Comparison of ENCODE assay signal across 28 mouse cellular contexts in the genomic region with DNA sequence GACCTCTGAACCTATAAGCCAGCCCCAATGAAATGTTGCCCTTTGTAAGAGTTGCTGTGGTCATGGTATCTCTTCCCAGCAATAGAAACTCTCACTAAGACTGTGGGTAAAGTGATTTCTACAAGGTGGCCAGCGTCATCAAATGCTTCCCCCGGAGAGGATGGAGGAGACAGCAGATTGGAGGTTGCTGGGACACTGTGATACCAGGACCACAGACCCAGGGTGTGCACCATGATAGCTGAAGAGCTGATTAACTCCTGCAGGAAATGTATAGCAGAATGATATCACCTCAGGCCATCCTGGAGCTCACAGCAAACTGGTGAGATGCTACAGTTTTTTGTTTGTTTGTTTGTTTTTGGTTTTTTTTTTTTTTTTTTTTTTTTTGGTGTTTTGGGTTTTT.
"Had no signal": no experiment of that assay in that cellular context is flagged by ENCODE, and none has a peak within 500 bp of the region (broad histone marks: within the 10 kb centered on the region; RNA-seq: fewer than 3 reads in every experiment).

No protein-coding gene starts in this region.

- H3K4me2 ChIP-seq: embryonic facial prominence, embryonic 12.5 days; embryonic facial prominence, embryonic 13.5 days; embryonic facial prominence, embryonic 15.5 days; forebrain, embryonic 12.5 days; forebrain, embryonic 13.5 days; forebrain, embryonic 15.5 days had no signal

- ATAC-seq: forebrain, embryonic 13.5 days; forebrain, embryonic 14.5 days; forebrain, embryonic 15.5 days; forebrain, embryonic 16.5 days; forebrain, postnatal 0 days had no signal

- DNase-seq: cerebellum, adult 2 months; cerebellum, adult 8-10 months; cerebellum, adult 9-10 months; cerebellum, adult 9-11 months; cerebellum, postnatal 10 days; cerebellum, postnatal 14 days; cerebellum, postnatal 25 days; cerebellum, postnatal 36 days; embryo, embryonic 11 days; forebrain, postnatal 0 days; gastrocnemius, adult 2 months; gastrocnemius, postnatal 10 days; gastrocnemius, postnatal 14 days; gastrocnemius, postnatal 25 days; gastrocnemius, postnatal 36 days; heart, adult 11 months; heart, adult 18-20 months had no signal

- H3K27me3 ChIP-seq: embryonic facial prominence, embryonic 12.5 days; embryonic facial prominence, embryonic 13.5 days; embryonic facial prominence, embryonic 15.5 days; forebrain, embryonic 13.5 days; forebrain, embryonic 15.5 days had no signal

- H3K9ac ChIP-seq: embryonic facial prominence, embryonic 12.5 days; embryonic facial prominence, embryonic 13.5 days; embryonic facial prominence, embryonic 15.5 days; forebrain, embryonic 12.5 days; forebrain, embryonic 13.5 days; forebrain, embryonic 15.5 days; forebrain, postnatal 0 days had no signal

- H3K27ac ChIP-seq: embryonic facial prominence, embryonic 10.5 days; embryonic facial prominence, embryonic 12.5 days; embryonic facial prominence, embryonic 13.5 days; embryonic facial prominence, embryonic 15.5 days; forebrain, embryonic 10.5 days; forebrain, embryonic 12.5 days; forebrain, embryonic 13.5 days; forebrain, embryonic 15.5 days; gastrocnemius, adult 2 months had no signal

- H3K9me3 ChIP-seq: embryonic facial prominence, embryonic 10.5 days; embryonic facial prominence, embryonic 12.5 days; embryonic facial prominence, embryonic 13.5 days; embryonic facial prominence, embryonic 15.5 days; forebrain, embryonic 10.5 days; forebrain, embryonic 12.5 days; forebrain, embryonic 13.5 days; forebrain, embryonic 15.5 days had no signal

- H3K4me3 ChIP-seq: embryonic facial prominence, embryonic 10.5 days; embryonic facial prominence, embryonic 12.5 days; embryonic facial prominence, embryonic 13.5 days; embryonic facial prominence, embryonic 15.5 days; erythroblast, embryonic 14.5 days; forebrain, embryonic 10.5 days; forebrain, embryonic 12.5 days; forebrain, embryonic 13.5 days; forebrain, embryonic 15.5 days; gastrocnemius, adult 2 months had no signal
